Mouse (Mus musculus) stomach, embryonic 15.5 days (tissue): Measurements from ENCODE around the gene Gm10715. TPM values are rescaled to one million over a fixed set of nuclear protein-coding genes. Genes with fewer than 3 reads are reported as not detected.
"Not testable (repeated sequence)": the region's sequence is repeated elsewhere in the genome, so short reads cannot be mapped to it uniquely, and the experiment has no call there.

Source experiments
- ATAC-seq: fragments of 200-750 bp; cut with Nextera tagmentation; 2 replicates; pipeline ENCODE4 v1.8.0; 2017; ENCODE audit warnings: low read depth, moderate number of reproducible peaks, moderate TSS enrichment; ENCODE audit not compliant: insufficient read depth, low FRiP score
- H3K27ac ChIP-seq: fragments of 300-500 bp; sonication (generic); 2 replicates; pipeline ENCODE4 v1.5.1; 2015; ENCODE audit warnings: mild to moderate bottlenecking, inconsistent platforms
- H3K27me3 ChIP-seq: fragments of 300-500 bp; sonication (generic); replicated peaks from 2 replicates; pipeline ENCODE4 v1.6.1; 2015; ENCODE audit warnings: inconsistent platforms
- H3K36me3 ChIP-seq: fragments of 300-500 bp; sonication (generic); 2 replicates; pipeline ENCODE4 v1.6.1; 2015; ENCODE audit warnings: inconsistent platforms
- H3K4me1 ChIP-seq: fragments of 300-500 bp; sonication (generic); 2 replicates; pipeline ENCODE4 v1.6.1; 2015; ENCODE audit warnings: inconsistent platforms
- H3K4me2 ChIP-seq: fragments of 300-500 bp; sonication (generic); 2 replicates; pipeline ENCODE4 v1.6.1; 2015; ENCODE audit warnings: mild to moderate bottlenecking, inconsistent platforms
- H3K4me3 ChIP-seq: fragments of 300-500 bp; sonication (generic); replicated peaks from 2 replicates; pipeline ENCODE4 v1.5.1; 2015; ENCODE audit warnings: inconsistent platforms
- H3K9ac ChIP-seq: fragments of 300-500 bp; sonication (generic); 2 replicates; pipeline ENCODE4 v1.6.1; 2015; ENCODE audit warnings: inconsistent platforms
- H3K9me3 ChIP-seq: fragments of 300-500 bp; sonication (generic); 2 replicates; pipeline ENCODE4 v1.6.1; 2016; ENCODE audit warnings: inconsistent platforms
- WGBS: fragments of 180-500 bp; shearing (Covaris S2); methylation state at CpG from one replicate; pipeline ENCODE4 v1.1.7; 2015; 5-methylcytosine and 5-hydroxymethylcytosine counted together
- polyA plus RNA-seq: library from polyadenylated mRNA; unstranded; fragments of >200 nt; fragmentation: Nextera tagmentation; extraction: Ambion mirVana; gene quantifications from 2 replicates; pipeline ENCODE4 v1.2.1, GENCODE M21; 2015

Gene Gm10715
- polyA plus RNA-seq, result not detected in 2 replicates

GRCm38 (mm10) chr9:3036577-3036976, at the start of gene Gm10715:
Gm10715 (plus strand) TSS chr9:3036877.
- H3K9me3 ChIP-seq, ATAC-seq, H3K9ac ChIP-seq, H3K4me3 ChIP-seq, H3K27me3 ChIP-seq, H3K4me2 ChIP-seq, H3K27ac ChIP-seq, H3K4me1 ChIP-seq, H3K36me3 ChIP-seq: not testable (repeated sequence)
- 76% methylated on average over 8 of the region's 8 CpGs for WGBS

GRCm38 (mm10) chr9:3000445-3000972, 36.2 kb upstream of the Gm10715 start, which contains the start of gene Gm10722:
Gm10722 (plus strand) TSS chr9:3000922.
- ATAC-seq, H3K27me3 ChIP-seq, H3K36me3 ChIP-seq, H3K4me2 ChIP-seq, H3K4me3 ChIP-seq, H3K9ac ChIP-seq, H3K9me3 ChIP-seq, H3K27ac ChIP-seq, H3K4me1 ChIP-seq: not testable (repeated sequence)
- 71% methylated on average over 12 of the region's 12 CpGs for WGBS

- H3K27ac ChIP-seq, H3K4me2 ChIP-seq, H3K36me3 ChIP-seq, ATAC-seq, H3K4me3 ChIP-seq, H3K4me1 ChIP-seq, H3K9ac ChIP-seq, H3K27me3 ChIP-seq, H3K9me3 ChIP-seq: not testable (repeated sequence)
- 62% methylated on average over 8 of the region's 8 CpGs for WGBS
Observed at GRCm38 (mm10) chr9:3001006-3001405, 35.7 kb upstream of the Gm10715 start.

- H3K4me1 ChIP-seq, H3K9me3 ChIP-seq, H3K4me3 ChIP-seq, H3K4me2 ChIP-seq, H3K9ac ChIP-seq, H3K27ac ChIP-seq, H3K36me3 ChIP-seq, H3K27me3 ChIP-seq: not testable (repeated sequence)
- peak; percentile 77 for ATAC-seq
- 64% methylated on average over 9 of the region's 11 CpGs for WGBS
Observed at GRCm38 (mm10) chr9:3001948-3002659, 34.6 kb upstream of the Gm10715 start.

- not testable (repeated sequence) for H3K27ac ChIP-seq, H3K4me1 ChIP-seq, H3K9me3 ChIP-seq, ATAC-seq, H3K36me3 ChIP-seq, H3K9ac ChIP-seq, H3K4me3 ChIP-seq, H3K4me2 ChIP-seq, H3K27me3 ChIP-seq
- WGBS, result 72% methylated on average over 6 of the region's 14 CpGs
Observed at GRCm38 (mm10) chr9:3002794-3003396, 33.8 kb upstream of the Gm10715 start, which contains the start of gene Gm11168. Gm11168 (plus strand) TSS chr9:3003346.

- WGBS, result 83% methylated on average over 1 of the region's 5 CpGs
- not testable (repeated sequence) for H3K27ac ChIP-seq, H3K4me1 ChIP-seq, H3K4me2 ChIP-seq, H3K4me3 ChIP-seq, H3K9me3 ChIP-seq, H3K36me3 ChIP-seq, H3K9ac ChIP-seq, H3K27me3 ChIP-seq, ATAC-seq
Observed at GRCm38 (mm10) chr9:3006179-3006578, 30.5 kb upstream of the Gm10715 start.

GRCm38 (mm10) chr9:3006636-3007035, 30.0 kb upstream of the Gm10715 start:
- H3K27ac ChIP-seq, H3K4me3 ChIP-seq, H3K36me3 ChIP-seq, H3K9ac ChIP-seq, H3K4me1 ChIP-seq, H3K27me3 ChIP-seq, H3K9me3 ChIP-seq, H3K4me2 ChIP-seq: not testable (repeated sequence)
- WGBS, result 70% methylated on average over 8 of the region's 8 CpGs
- ATAC-seq, result peak; percentile 66

- not testable (repeated sequence) for H3K27ac ChIP-seq, H3K9me3 ChIP-seq, H3K9ac ChIP-seq, H3K27me3 ChIP-seq, H3K4me2 ChIP-seq, H3K4me1 ChIP-seq, H3K36me3 ChIP-seq, H3K4me3 ChIP-seq
- 77% methylated on average over 8 of the region's 9 CpGs for WGBS
- peak; percentile 18; the same call in 1 of the 2 replicates for ATAC-seq
Observed at GRCm38 (mm10) chr9:3007272-3007671, 29.4 kb upstream of the Gm10715 start.

- H3K4me1 ChIP-seq, H3K9me3 ChIP-seq, H3K36me3 ChIP-seq, H3K4me3 ChIP-seq, H3K27me3 ChIP-seq, H3K27ac ChIP-seq, H3K9ac ChIP-seq, H3K4me2 ChIP-seq: not testable (repeated sequence)
- ATAC-seq, result peak; percentile 24; the same call in 1 of the 2 replicates
- WGBS, result no CpG with 5 or more reads among the region's 5 CpGs
Observed at GRCm38 (mm10) chr9:3009331-3009730, 27.3 kb upstream of the Gm10715 start.

GRCm38 (mm10) chr9:3012054-3012621, 24.5 kb upstream of the Gm10715 start:
- H3K4me1 ChIP-seq, H3K36me3 ChIP-seq, H3K27ac ChIP-seq, H3K27me3 ChIP-seq, H3K9ac ChIP-seq, H3K4me2 ChIP-seq, H3K9me3 ChIP-seq, H3K4me3 ChIP-seq, ATAC-seq: not testable (repeated sequence)
- WGBS, result 83% methylated on average over 3 of the region's 7 CpGs

- peak; percentile 61 for ATAC-seq
- not testable (repeated sequence) for H3K9ac ChIP-seq, H3K36me3 ChIP-seq, H3K4me2 ChIP-seq, H3K27ac ChIP-seq, H3K9me3 ChIP-seq, H3K4me3 ChIP-seq, H3K27me3 ChIP-seq, H3K4me1 ChIP-seq
- no CpG with 5 or more reads among the region's 11 CpGs for WGBS
Observed at GRCm38 (mm10) chr9:3012733-3013279, 23.9 kb upstream of the Gm10715 start, which contains the start of gene Gm10721. Gm10721 (plus strand) TSS chr9:3013140.

- H3K4me3 ChIP-seq, H3K36me3 ChIP-seq, H3K27me3 ChIP-seq, H3K9me3 ChIP-seq, H3K9ac ChIP-seq, H3K4me2 ChIP-seq, ATAC-seq, H3K27ac ChIP-seq, H3K4me1 ChIP-seq: not testable (repeated sequence)
- WGBS, result 66% methylated on average over 5 of the region's 9 CpGs
Observed at GRCm38 (mm10) chr9:3015354-3015753, 21.3 kb upstream of the Gm10715 start, which contains the start of gene Gm10720. Gm10720 (plus strand) TSS chr9:3015654.
